Mouse (Mus musculus): Measurements from ENCODE around the gene Stam2. TPM values are rescaled to one million over a fixed set of nuclear protein-coding genes. Genes with fewer than 3 reads are reported as not detected.

Stam2 gene
- total RNA-seq, 2 experiments from 2014 or later = 7.7 to 8.3 TPM

- DNase-seq = no peak
- intact Hi-C loops (cut with DNase I) = loop anchor here (5.0 kb wide), 1 partner anchor 95 kb away; no protein-coding TSS in a partner anchor
Observed at GRCm38 (mm10) chr2:52732611-52733010, 9.5 kb downstream of the Stam2 start.

- intact Hi-C loops (cut with DNase I) = loop anchor here (5.0 kb wide), 1 partner anchor 95 kb away; no protein-coding TSS in a partner anchor
- no peak for DNase-seq
Observed at GRCm38 (mm10) chr2:52732001-52732400, 10.1 kb downstream of the Stam2 start.

- DNase-seq = no peak
- intact Hi-C loops (cut with DNase I) = loop anchor here (5.0 kb wide), 1 partner anchor 94 kb away; no protein-coding TSS in a partner anchor
Observed at GRCm38 (mm10) chr2:52730891-52731290, 11.2 kb downstream of the Stam2 start.

- DNase-seq = no peak
- intact Hi-C loops (cut with DNase I) = no loop called here
Observed at GRCm38 (mm10) chr2:52720231-52721025, 21.7 kb downstream of the Stam2 start.

- intact Hi-C loops (cut with DNase I) = no loop called here
- DNase-seq = no peak
Observed at GRCm38 (mm10) chr2:52717076-52717475, 25.0 kb downstream of the Stam2 start.

GRCm38 (mm10) chr2:52715538-52715937, 26.5 kb downstream of the Stam2 start:
- intact Hi-C loops (cut with DNase I) = no loop called here
- DNase-seq = no peak

GRCm38 (mm10) chr2:52714111-52714510, 28.0 kb downstream of the Stam2 start:
- DNase-seq = no peak
- intact Hi-C loops (cut with DNase I) = no loop called here

GRCm38 (mm10) chr2:52710804-52711203, 31.3 kb downstream of the Stam2 start:
- intact Hi-C loops (cut with DNase I) = no loop called here
- DNase-seq = no peak

GRCm38 (mm10) chr2:52709417-52709816, 32.7 kb downstream of the Stam2 start:
- intact Hi-C loops (cut with DNase I) = no loop called here
- no peak for DNase-seq

- no peak for DNase-seq
- intact Hi-C loops (cut with DNase I) = no loop called here
Observed at GRCm38 (mm10) chr2:52701368-52702036, 40.6 kb downstream of the Stam2 start.

GRCm38 (mm10) chr2:52700352-52700751, 41.7 kb downstream of the Stam2 start:
- intact Hi-C loops (cut with DNase I) = no loop called here
- DNase-seq = no peak

GRCm38 (mm10) chr2:52694604-52695003, 47.5 kb downstream of the Stam2 start:
- intact Hi-C loops (cut with DNase I) = loop anchor here (5.0 kb wide), 1 partner anchor 62 kb away; no protein-coding TSS in a partner anchor
- DNase-seq = no peak

GRCm38 (mm10) chr2:52691745-52692144, 50.3 kb downstream of the Stam2 start:
- no peak for DNase-seq
- intact Hi-C loops (cut with DNase I) = loop anchor here (5.0 kb wide), 1 partner anchor 59 kb away; no protein-coding TSS in a partner anchor

- intact Hi-C loops (cut with DNase I) = no loop called here
- no peak for DNase-seq
Observed at GRCm38 (mm10) chr2:52686601-52687000, 55.5 kb downstream of the Stam2 start.

GRCm38 (mm10) chr2:52677589-52677988, 64.5 kb downstream of the Stam2 start:
- DNase-seq = no peak
- intact Hi-C loops (cut with DNase I) = no loop called here

GRCm38 (mm10) chr2:52676913-52677303, 65.2 kb downstream of the Stam2 start:
- intact Hi-C loops (cut with DNase I) = no loop called here
- DNase-seq = no peak

- intact Hi-C loops (cut with DNase I) = no loop called here
- DNase-seq = peak in 1 of 2 experiments; percentile 23
Observed at GRCm38 (mm10) chr2:52676023-52676912, 65.8 kb downstream of the Stam2 start, which contains the start of gene Cacnb4. Gene Cacnb4, minus strand, starts transcription at chr2:52676831.

- DNase-seq = no peak
- intact Hi-C loops (cut with DNase I) = no loop called here
Observed at GRCm38 (mm10) chr2:52675278-52675987, 66.6 kb downstream of the Stam2 start.

GRCm38 (mm10) chr2:52674886-52675277, 67.2 kb downstream of the Stam2 start:
- intact Hi-C loops (cut with DNase I) = loop anchor here (5.0 kb wide), 1 partner anchor 38 kb away; no protein-coding TSS in a partner anchor
- peak in 1 of 2 experiments; percentile 7 for DNase-seq

- no peak for DNase-seq
- intact Hi-C loops (cut with DNase I) = loop anchor here (5.0 kb wide), 1 partner anchor 36 kb away; no protein-coding TSS in a partner anchor
Observed at GRCm38 (mm10) chr2:52673172-52673571, 68.9 kb downstream of the Stam2 start.
